Mouse (Mus musculus) lung, embryonic 15.5 days (tissue): ENCODE data around the gene Zfp280d. TPM values are rescaled to one million over a fixed set of nuclear protein-coding genes. Genes with fewer than 3 reads are reported as not detected.
"Not testable (repeated sequence)": the region's sequence is repeated elsewhere in the genome, so short reads cannot be mapped to it uniquely, and the experiment has no call there.

Source experiments
- ATAC-seq: fragments of 200-750 bp; cut with Nextera tagmentation; 2 replicates; pipeline ENCODE4 v1.8.0; 2017; ENCODE audit warnings: moderate number of reproducible peaks, borderline replicate concordance; ENCODE audit not compliant: low FRiP score, low TSS enrichment; ENCODE audit errors: extremely low read depth
- H3K27ac ChIP-seq: fragments of 300-500 bp; sonication (generic); 2 replicates; pipeline ENCODE4 v1.5.1; 2015; ENCODE audit warnings: moderate library complexity, mild to moderate bottlenecking, inconsistent platforms
- H3K27me3 ChIP-seq: fragments of 300-500 bp; sonication (generic); 2 replicates; pipeline ENCODE4 v1.6.1; 2015; ENCODE audit warnings: inconsistent platforms
- H3K36me3 ChIP-seq: fragments of 300-500 bp; sonication (generic); 2 replicates; pipeline ENCODE4 v1.6.1; 2015; ENCODE audit warnings: inconsistent platforms
- H3K4me1 ChIP-seq: fragments of 300-500 bp; sonication (generic); 2 replicates; pipeline ENCODE4 v1.6.1; 2015; ENCODE audit warnings: inconsistent platforms
- H3K4me2 ChIP-seq: fragments of 300-500 bp; sonication (generic); 2 replicates; pipeline ENCODE4 v1.6.1; 2015; ENCODE audit warnings: inconsistent platforms, mild to moderate bottlenecking, moderate library complexity
- H3K4me3 ChIP-seq: fragments of 300-500 bp; sonication (generic); 2 replicates; pipeline ENCODE4 v1.5.1; 2015; ENCODE audit warnings: mild to moderate bottlenecking, inconsistent platforms
- H3K9ac ChIP-seq: fragments of 300-500 bp; sonication (generic); 2 replicates; pipeline ENCODE4 v1.6.1; 2015; ENCODE audit warnings: inconsistent platforms
- H3K9me3 ChIP-seq: fragments of 300-500 bp; sonication (generic); 2 replicates; pipeline ENCODE4 v1.6.1; 2016; ENCODE audit warnings: inconsistent platforms
- WGBS: fragments of 180-500 bp; shearing (Covaris S2); methylation state at CpG from one replicate; pipeline ENCODE4 v1.1.7; 2015; 5-methylcytosine and 5-hydroxymethylcytosine counted together
- polyA plus RNA-seq: library from polyadenylated mRNA; unstranded; fragments of >200 nt; fragmentation: Nextera tagmentation; extraction: Ambion mirVana; gene quantifications from 2 replicates; pipeline ENCODE4 v1.2.1, GENCODE M21; 2015

Gene Zfp280d
- polyA plus RNA-seq, 1 experiment from 2014 or later, result 40.3 TPM

DNA sequence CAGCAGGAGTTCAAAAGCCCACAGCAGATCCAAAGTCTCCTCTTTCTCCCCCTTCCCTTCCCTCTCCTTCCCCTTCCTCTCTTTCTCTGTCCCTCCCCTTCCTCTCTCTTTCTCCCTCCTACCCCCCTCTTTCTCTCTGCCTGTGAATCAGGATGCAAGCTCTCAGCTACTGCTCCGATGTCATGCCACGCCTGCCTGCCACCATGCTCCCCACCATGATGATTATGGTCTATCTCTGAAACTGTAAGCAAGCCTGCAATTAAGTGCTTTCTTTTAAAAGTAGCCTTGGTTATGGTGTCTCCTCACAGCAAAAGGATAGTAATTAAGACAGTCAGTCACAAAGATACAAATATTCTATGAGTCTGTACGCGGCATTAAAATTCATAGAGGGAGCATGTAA lies 100.3 kb downstream of the Zfp280d start:
- H3K27ac ChIP-seq, result no peak overlapping the region
- H3K4me3 ChIP-seq, result no peak overlapping the region
- H3K9ac ChIP-seq, result no peak overlapping the region
- no peaks in the 10 kb centered on the region for H3K36me3 ChIP-seq
- 62% methylated on average over 4 of the region's 4 CpGs for WGBS
- no peaks in the 10 kb centered on the region for H3K4me1 ChIP-seq
- H3K4me2 ChIP-seq, result no peak overlapping the region
- no peaks in the 10 kb centered on the region for H3K27me3 ChIP-seq
- ATAC-seq, result no peak
- H3K9me3 ChIP-seq, result no peaks in the 10 kb centered on the region

DNA sequence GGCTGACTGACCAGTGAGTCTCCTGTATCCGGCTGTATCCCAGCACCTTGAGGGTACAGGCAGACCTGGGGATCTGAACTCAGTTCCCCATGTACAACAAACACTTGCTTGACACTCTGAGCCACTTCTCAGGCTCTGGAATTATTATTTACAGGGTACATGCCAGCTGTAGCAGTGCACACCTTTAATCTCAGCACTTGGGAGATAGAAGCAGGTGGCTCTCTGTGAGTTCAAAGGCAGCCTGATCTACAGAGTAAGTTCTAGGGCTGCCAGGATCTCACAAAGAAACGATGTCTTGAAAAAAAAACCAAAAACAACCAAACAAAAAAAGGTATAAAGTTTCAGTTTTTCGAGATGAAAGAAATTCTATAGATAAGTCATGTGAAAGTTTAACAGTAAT lies 101.0 kb downstream of the Zfp280d start:
- H3K9ac ChIP-seq, result no peak overlapping the region
- H3K27ac ChIP-seq, result no peak overlapping the region
- no peaks in the 10 kb centered on the region for H3K36me3 ChIP-seq
- H3K9me3 ChIP-seq, result no peaks in the 10 kb centered on the region
- no peak overlapping the region for H3K4me2 ChIP-seq
- ATAC-seq, result no peak
- H3K4me1 ChIP-seq, result no peaks in the 10 kb centered on the region
- H3K27me3 ChIP-seq, result no peaks in the 10 kb centered on the region
- H3K4me3 ChIP-seq, result no peak overlapping the region
- WGBS, result 65% methylated on average over 3 of the region's 3 CpGs

DNA sequence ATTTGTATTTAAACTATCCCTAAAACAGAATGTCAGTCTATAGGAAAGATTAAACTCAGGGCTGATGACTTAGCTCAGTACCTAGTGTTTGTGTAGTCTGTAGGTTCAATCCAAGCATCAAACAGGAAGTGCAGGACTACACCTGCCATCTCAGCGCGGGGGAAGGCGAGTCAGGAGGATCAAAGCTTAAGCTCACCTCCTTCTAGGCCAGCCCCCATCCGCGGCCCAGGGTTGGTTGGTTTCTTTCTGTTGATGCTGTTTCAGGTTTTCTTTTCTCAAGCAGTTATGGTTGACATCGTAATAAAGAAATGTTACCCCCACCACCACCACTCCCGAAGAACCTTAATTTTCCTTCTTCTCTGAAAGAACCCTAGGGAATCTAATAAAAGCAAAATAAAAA lies 111.1 kb downstream of the Zfp280d start:
- Histone ChIP-seq H3K27me3 (no peaks in the 10 kb centered on the region), H3K36me3 (no peaks in the 10 kb centered on the region), H3K9ac (no peak overlapping the region), H3K4me1 (no peaks in the 10 kb centered on the region), H3K27ac (no peak overlapping the region), H3K9me3 (no peaks in the 10 kb centered on the region), H3K4me3 (no peak overlapping the region), H3K4me2 (no peak overlapping the region)
- no peak for ATAC-seq
- WGBS, result 79% methylated on average over 7 of the region's 7 CpGs

DNA sequence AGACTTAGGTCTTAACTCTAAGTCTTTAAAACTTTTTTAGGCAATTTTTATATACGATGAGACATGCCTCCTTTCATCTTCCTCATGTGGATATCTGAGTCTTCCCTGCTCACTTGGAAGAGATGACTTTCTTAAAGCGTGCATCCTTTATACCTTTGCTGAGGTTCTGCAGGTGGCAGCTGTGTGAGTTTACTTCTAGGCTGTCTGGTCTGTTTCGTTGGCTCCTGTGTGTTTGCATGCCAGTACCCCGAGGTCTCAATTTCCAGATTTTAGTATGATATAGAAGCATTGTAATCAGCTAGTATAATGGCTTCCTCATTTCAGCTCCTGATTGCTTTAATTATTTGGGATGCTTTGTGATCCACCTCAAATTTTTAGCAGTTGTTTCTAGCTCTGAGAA lies 114.3 kb downstream of the Zfp280d start:
- Histone ChIP-seq H3K27me3 (no peaks in the 10 kb centered on the region), H3K4me2 (no peak overlapping the region), H3K27ac (no peak overlapping the region), H3K9me3 (no peaks in the 10 kb centered on the region), H3K36me3 (no peaks in the 10 kb centered on the region), H3K4me3 (no peak overlapping the region), H3K9ac (no peak overlapping the region), H3K4me1 (no peaks in the 10 kb centered on the region)
- no peak for ATAC-seq
- WGBS, result 83% methylated on average over 4 of the region's 4 CpGs

DNA sequence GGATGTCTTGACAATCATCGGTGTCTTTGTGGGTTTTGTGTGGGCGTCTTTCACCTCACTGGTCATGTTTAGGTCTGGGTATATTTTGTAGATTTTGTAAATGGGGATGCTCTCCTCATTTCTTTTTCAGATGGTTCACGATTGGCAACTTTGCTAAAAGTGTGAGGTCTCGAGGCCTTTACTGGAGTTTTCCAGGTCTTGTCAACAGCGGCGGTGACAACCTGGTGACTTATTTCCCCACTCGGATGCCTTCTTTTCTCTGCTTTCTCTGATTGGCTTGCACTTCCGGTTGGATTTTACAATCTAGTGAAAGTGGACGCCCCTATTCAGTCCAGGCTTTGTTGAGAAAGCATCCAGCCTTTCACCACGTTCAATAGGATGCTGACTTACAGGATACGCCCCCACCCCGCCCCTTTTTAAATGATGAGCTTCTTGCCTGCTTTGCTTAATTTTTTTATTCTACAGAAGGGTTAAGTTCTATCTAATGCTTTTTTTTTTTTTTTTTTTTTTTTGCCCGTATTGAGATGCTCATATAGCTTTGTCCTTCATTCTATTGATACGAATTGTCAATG lies 114.9 kb downstream of the Zfp280d start:
- no peak overlapping the region for H3K9ac ChIP-seq
- H3K27ac ChIP-seq, result no peak overlapping the region
- no peak overlapping the region for H3K4me2 ChIP-seq
- no peaks in the 10 kb centered on the region for H3K36me3 ChIP-seq
- H3K4me1 ChIP-seq, result no peaks in the 10 kb centered on the region
- no peaks in the 10 kb centered on the region for H3K27me3 ChIP-seq
- H3K9me3 ChIP-seq, result no peaks in the 10 kb centered on the region
- WGBS, result 71% methylated on average over 14 of the region's 14 CpGs
- no peak for ATAC-seq
- no peak overlapping the region for H3K4me3 ChIP-seq

DNA sequence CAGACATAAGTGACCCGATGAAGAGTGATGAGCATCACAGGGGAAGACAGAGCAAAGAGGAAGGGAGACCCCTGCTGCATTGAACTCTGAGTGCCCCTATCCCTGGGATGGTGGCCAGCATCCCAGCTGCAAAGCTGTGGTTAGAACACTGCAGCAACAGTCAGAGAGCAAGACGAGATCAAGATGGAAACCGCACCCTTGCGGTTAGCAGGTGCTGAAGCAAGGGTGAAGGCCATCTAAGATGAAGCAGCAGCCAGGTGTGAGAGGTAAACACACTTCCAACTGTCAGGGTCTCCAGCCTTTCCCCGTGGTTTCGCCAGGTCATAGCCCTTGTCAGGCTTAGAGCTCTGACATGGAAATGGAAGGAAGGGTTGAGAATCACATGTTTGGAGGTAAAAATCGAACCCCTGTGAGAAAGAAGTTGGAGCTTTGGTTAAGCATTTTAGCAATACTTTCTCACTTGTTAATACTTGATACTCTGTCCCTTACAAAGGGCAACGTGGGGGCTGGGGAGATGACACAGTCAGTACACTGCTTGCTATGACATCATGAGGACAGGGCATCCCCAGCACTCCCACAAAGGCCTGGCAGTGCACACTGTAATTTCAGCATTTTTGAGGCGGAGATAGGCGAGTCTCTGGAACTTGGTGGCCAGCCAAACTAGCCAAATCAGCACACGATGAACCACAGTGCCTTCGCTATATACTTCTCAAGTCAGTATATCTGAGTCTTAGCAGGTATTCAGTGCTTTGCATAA lies 115.8 kb downstream of the Zfp280d start:
- Histone ChIP-seq H3K9ac (no peak overlapping the region), H3K9me3 (no peaks in the 10 kb centered on the region), H3K4me1 (no peaks in the 10 kb centered on the region), H3K27ac (no peak overlapping the region), H3K27me3 (no peaks in the 10 kb centered on the region), H3K36me3 (no peaks in the 10 kb centered on the region), H3K4me2 (no peak overlapping the region), H3K4me3 (no peak overlapping the region)
- 76% methylated on average over 12 of the region's 12 CpGs for WGBS
- no peak for ATAC-seq

DNA sequence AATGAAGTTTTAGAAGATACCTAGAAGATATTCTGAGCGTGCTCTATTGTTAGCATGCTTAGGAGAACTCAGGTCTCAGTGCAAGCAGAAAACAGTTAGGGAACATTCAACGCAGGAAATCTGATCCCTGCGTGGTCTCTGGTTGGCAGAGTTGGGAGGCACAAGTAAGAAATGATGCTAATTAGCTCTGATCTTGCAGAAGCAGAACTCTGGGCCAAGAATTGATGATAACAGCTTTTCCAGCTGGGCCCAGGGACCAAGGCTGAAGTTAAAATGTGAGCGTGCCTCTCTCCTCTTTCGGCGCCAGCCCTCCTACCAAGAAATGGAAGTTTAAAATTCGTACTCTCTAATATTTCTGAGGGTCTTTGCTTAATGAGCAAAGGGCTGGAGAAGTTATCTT lies 118.0 kb downstream of the Zfp280d start:
- no peak for ATAC-seq
- no peak overlapping the region for H3K4me3 ChIP-seq
- no peaks in the 10 kb centered on the region for H3K4me1 ChIP-seq
- H3K27me3 ChIP-seq, result no peaks in the 10 kb centered on the region
- no peaks in the 10 kb centered on the region for H3K36me3 ChIP-seq
- H3K4me2 ChIP-seq, result no peak overlapping the region
- H3K9me3 ChIP-seq, result no peaks in the 10 kb centered on the region
- WGBS, result 69% methylated on average over 7 of the region's 7 CpGs
- H3K27ac ChIP-seq, result no peak overlapping the region
- no peak overlapping the region for H3K9ac ChIP-seq

DNA sequence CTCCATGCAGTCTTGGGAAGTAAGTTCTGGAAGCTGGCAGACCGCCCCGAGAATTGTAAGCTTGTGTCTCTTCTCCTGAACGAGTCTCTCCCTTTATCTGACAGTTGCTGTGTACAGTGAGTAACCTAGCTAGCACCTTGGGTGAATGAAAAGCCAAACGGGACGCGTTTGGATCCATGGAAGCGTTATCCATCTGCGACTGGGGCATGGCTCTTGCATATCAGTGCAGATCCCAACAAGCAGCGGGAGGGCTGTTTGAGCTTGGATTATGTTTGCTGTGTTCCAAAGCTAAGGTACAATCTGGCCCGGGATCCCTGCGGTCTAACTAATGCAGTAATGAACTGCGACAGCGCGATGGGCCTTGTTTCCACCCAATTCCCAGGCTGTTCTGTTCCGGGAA lies 118.6 kb downstream of the Zfp280d start:
- 82% methylated on average over 15 of the region's 15 CpGs for WGBS
- ATAC-seq, result no peak
- Histone ChIP-seq H3K4me3 (no peak overlapping the region), H3K9me3 (no peaks in the 10 kb centered on the region), H3K4me2 (no peak overlapping the region), H3K9ac (no peak overlapping the region), H3K36me3 (no peaks in the 10 kb centered on the region), H3K27me3 (no peaks in the 10 kb centered on the region), H3K27ac (no peak overlapping the region), H3K4me1 (no peaks in the 10 kb centered on the region)

DNA sequence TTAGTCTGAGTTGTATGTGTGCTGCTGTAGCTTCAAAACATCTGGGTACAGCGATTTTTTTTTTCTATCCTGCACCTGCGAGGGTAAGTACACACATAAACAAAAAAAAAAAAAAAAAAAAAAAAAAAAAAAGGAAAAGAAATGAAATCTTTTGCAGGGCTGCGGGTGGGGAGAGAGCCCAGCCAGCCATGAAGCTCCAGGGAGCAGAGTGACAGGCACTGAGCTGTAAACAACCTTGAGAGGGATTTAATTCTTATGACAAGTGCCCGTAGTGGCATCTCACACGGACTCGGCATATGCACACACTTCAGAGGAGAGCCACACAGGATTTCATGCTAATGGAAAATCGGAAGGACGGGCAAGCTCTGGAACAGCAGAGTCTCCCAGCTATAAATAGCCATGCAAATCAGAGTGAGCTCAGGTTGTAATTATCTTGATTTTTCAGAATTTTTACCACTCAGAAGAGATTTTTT lies 119.2 kb downstream of the Zfp280d start:
- Histone ChIP-seq H3K27ac (no peak overlapping the region), H3K27me3 (no peaks in the 10 kb centered on the region), H3K9ac (no peak overlapping the region), H3K4me1 (no peaks in the 10 kb centered on the region), H3K4me3 (no peak overlapping the region), H3K36me3 (no peaks in the 10 kb centered on the region), H3K9me3 (no peaks in the 10 kb centered on the region), H3K4me2 (no peak overlapping the region)
- no peak for ATAC-seq
- 61% methylated on average over 8 of the region's 8 CpGs for WGBS

DNA sequence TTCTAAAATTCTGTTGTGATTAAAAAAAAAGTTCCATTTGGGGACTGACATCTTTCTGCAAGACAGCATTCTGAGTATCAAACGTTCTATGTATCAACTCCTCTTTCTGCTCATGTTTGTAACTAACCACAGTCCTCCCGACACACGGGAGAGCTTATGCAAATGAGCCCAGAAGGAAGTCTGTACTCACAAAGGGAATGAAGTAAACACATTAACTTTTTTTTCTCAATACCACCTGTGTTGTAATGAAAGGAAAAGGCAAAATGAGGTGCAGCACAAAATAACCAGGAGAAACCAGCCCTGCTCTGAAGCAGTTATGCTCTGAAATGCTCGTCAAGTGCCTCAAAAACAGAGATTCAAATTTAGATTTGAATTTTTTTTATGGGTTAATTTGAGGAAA lies 125.5 kb downstream of the Zfp280d start:
- H3K9me3 ChIP-seq, result no peaks in the 10 kb centered on the region
- no peak overlapping the region for H3K4me2 ChIP-seq
- no peak for ATAC-seq
- no peak overlapping the region for H3K9ac ChIP-seq
- H3K4me1 ChIP-seq, result no peaks in the 10 kb centered on the region
- H3K27ac ChIP-seq, result no peak overlapping the region
- no peak overlapping the region for H3K4me3 ChIP-seq
- no peaks in the 10 kb centered on the region for H3K27me3 ChIP-seq
- H3K36me3 ChIP-seq, result no peaks in the 10 kb centered on the region
- WGBS, result 50% methylated on average over 4 of the region's 4 CpGs

DNA sequence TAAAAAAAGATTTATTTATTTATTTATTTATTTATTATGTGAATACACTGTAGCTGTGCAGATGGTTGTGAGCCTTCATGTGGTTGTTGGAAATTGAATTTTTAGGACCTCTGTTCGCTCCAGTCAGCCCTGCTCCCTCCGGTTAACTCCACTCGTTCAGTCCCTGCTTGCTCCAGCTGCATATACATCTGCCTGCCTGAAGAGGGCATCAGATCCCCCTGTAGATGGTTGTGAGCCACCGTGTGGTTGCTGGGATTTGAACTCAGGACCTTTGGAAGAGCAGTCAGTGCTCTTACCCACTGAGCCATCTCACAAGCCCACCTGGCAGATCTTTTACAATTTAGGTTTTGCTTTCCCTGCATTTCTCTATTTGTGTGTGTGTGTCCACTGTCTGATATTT lies 127.1 kb downstream of the Zfp280d start:
- WGBS, result 71% methylated on average over 4 of the region's 4 CpGs

DNA sequence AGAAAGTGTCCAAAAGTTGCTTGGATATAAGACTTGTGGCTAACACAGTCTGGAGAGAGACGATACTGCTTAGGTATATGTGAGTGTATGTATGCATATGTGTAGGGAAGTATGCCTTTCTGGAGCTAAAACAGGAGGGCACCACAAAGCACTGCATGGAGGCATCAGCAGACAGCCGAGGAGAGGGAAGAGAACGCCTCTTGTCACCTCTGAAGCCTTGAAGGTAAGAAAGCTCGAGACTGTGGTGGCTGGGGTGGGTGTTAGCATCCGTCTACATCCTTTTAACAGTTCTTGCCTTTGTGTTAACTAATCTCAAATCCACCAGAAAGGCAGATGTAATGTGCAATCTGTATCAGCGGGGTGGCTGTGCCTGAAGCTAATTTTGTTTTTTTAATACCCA lies 128.8 kb downstream of the Zfp280d start:
- Histone ChIP-seq H3K27me3 (no peaks in the 10 kb centered on the region), H3K9ac (no peak overlapping the region), H3K4me2 (no peak overlapping the region), H3K36me3 (no peaks in the 10 kb centered on the region), H3K4me3 (no peak overlapping the region), H3K4me1 (no peaks in the 10 kb centered on the region), H3K9me3 (no peaks in the 10 kb centered on the region), H3K27ac (no peak overlapping the region)
- ATAC-seq, result no peak
- 67% methylated on average over 6 of the region's 6 CpGs for WGBS

More for the DNA sequence above, 127.1 kb downstream of the Zfp280d start:
- H3K36me3 ChIP-seq, H3K4me1 ChIP-seq, H3K9ac ChIP-seq, H3K9me3 ChIP-seq, H3K27ac ChIP-seq, ATAC-seq, H3K27me3 ChIP-seq, H3K4me3 ChIP-seq, H3K4me2 ChIP-seq: not testable (repeated sequence)
